Mouse (Mus musculus) CH12.LX (cell line): ENCODE results near the gene Cbfa2t2. TPM values are rescaled to one million over a fixed set of nuclear protein-coding genes. Genes with fewer than 3 reads are reported as not detected.

ENCODE experiments used
- DNase-seq: peaks from one replicate; pipeline ENCODE4 v3.0.0-alpha.2; 2013; ENCODE audit errors: extremely low read depth
- H3K27ac ChIP-seq: 2 replicates; pipeline ENCODE4 v1.5.1; 2012; ENCODE audit warnings: low read depth, mild to moderate bottlenecking, control low read depth, moderate library complexity; ENCODE audit not compliant: insufficient read depth
- H3K27me3 ChIP-seq: replicated peaks from 2 replicates; pipeline ENCODE3; 2012; ENCODE audit warnings: inconsistent platforms
- H3K36me3 ChIP-seq, 2 experiments: replicated peaks in 1 of 2; 2 replicates each; pipeline versions ENCODE3 to v1.6.1; 2012; ENCODE audit warnings: inconsistent platforms in 1 of 2, low read length in 1 of 2, mild to moderate bottlenecking in 1 of 2, mixed read lengths in 1 of 2, moderate library complexity in 1 of 2; ENCODE audit not compliant: control insufficient read depth in 1 of 2, insufficient read depth in 1 of 2
- H3K4me1 ChIP-seq, 2 experiments: 2 replicates each; pipeline ENCODE4 v1.6.1; 2012; ENCODE audit warnings: inconsistent platforms in 1 of 2, moderate library complexity in 1 of 2; ENCODE audit not compliant: insufficient read depth in 2 of 2, control insufficient read depth in 1 of 2
- H3K4me2 ChIP-seq: 2 replicates; pipeline ENCODE4 v1.6.1; 2012; ENCODE audit warnings: low read depth, mild to moderate bottlenecking, control low read depth; ENCODE audit not compliant: poor library complexity, insufficient read depth, severe bottlenecking
- H3K4me3 ChIP-seq, 3 experiments: fragments of 150-350 bp in 1 of 3; sonication (generic) in 1 of 3; replicated peaks in 1 of 3; 2 replicates each; pipeline versions ENCODE3 to v1.5.1; 2011 to 2012; ENCODE audit warnings: low read depth in 2 of 3, low read length in 2 of 3, mild to moderate bottlenecking in 2 of 3, moderate library complexity in 2 of 3, control low read depth in 1 of 3, improper control_type of control experiment in 1 of 3, inconsistent platforms in 1 of 3, mixed read lengths in 1 of 3; ENCODE audit not compliant: poor library complexity in 1 of 3
- H3K79me2 ChIP-seq: replicated peaks from 2 replicates; pipeline ENCODE4 v1.6.1; 2012; ENCODE audit warnings: mild to moderate bottlenecking, moderate library complexity; ENCODE audit not compliant: control insufficient read depth, poor library complexity, insufficient read depth, severe bottlenecking; ENCODE audit errors: extremely low read depth
- H3K9ac ChIP-seq: 2 replicates; pipeline ENCODE4 v1.6.1; 2012; ENCODE audit warnings: low read depth, mild to moderate bottlenecking, control low read depth, moderate library complexity; ENCODE audit not compliant: insufficient read depth
- H3K9me3 ChIP-seq: replicated peaks from 2 replicates; pipeline ENCODE3; 2012; ENCODE audit warnings: low read length, inconsistent platforms, mixed read lengths
- CHD2 ChIP-seq: IDR thresholded peaks from 2 replicates; pipeline ENCODE4 v1.6.1; 2011; ENCODE audit warnings: low read length, improper control_type of control experiment
- EP300 ChIP-seq: IDR thresholded peaks from 2 replicates; pipeline ENCODE4 v1.6.1; 2011; ENCODE audit warnings: low read length, improper control_type of control experiment
- GABPA ChIP-seq: IDR thresholded peaks from 2 replicates; pipeline ENCODE4 v1.6.1; 2012; ENCODE audit warnings: low read depth, low read length, improper control_type of control experiment, inconsistent platforms; ENCODE audit not compliant: insufficient replicate concordance
- IRF4 ChIP-seq: IDR thresholded peaks from 2 replicates; pipeline ENCODE4 v1.6.1; 2014; ENCODE audit warnings: low read depth, mild to moderate bottlenecking, inconsistent platforms, low read length, improper control_type of control experiment
- JUN ChIP-seq: IDR thresholded peaks from 2 replicates; pipeline ENCODE4 v1.6.1; 2011; ENCODE audit warnings: low read depth, mild to moderate bottlenecking, low read length, improper control_type of control experiment, moderate library complexity; ENCODE audit not compliant: insufficient read depth
- KAT2A ChIP-seq: IDR thresholded peaks from 2 replicates; pipeline ENCODE4 v1.6.1; 2012; ENCODE audit warnings: low read length, improper control_type of control experiment, inconsistent platforms; ENCODE audit not compliant: insufficient replicate concordance
- MAFK ChIP-seq: IDR thresholded peaks from 2 replicates; pipeline ENCODE4 v1.6.1; 2011; ENCODE audit warnings: low read length, improper control_type of control experiment; ENCODE audit not compliant: insufficient replicate concordance
- MEF2A ChIP-seq: IDR thresholded peaks from 2 replicates; pipeline ENCODE4 v1.6.1; 2014; ENCODE audit warnings: low read depth, mild to moderate bottlenecking, inconsistent platforms, low read length, improper control_type of control experiment, borderline replicate concordance
- MYC ChIP-seq: IDR thresholded peaks from 2 replicates; pipeline ENCODE4 v1.6.1; 2011; ENCODE audit warnings: low read depth, mild to moderate bottlenecking, improper control_type of control experiment, low read length
- NELFE ChIP-seq: IDR thresholded peaks from 2 replicates; pipeline ENCODE4 v1.6.1; 2011; ENCODE audit warnings: low read depth, low read length, improper control_type of control experiment
- NRF1 ChIP-seq: IDR thresholded peaks from 2 replicates; pipeline ENCODE4 v1.6.1; 2014; ENCODE audit warnings: low read depth, mild to moderate bottlenecking, inconsistent platforms, low read length, improper control_type of control experiment, moderate library complexity
- POLR2A ChIP-seq: IDR thresholded peaks from 2 replicates; pipeline ENCODE4 v1.6.1; 2011; ENCODE audit warnings: low read depth, mild to moderate bottlenecking, improper control_type of control experiment, low read length
- RCOR1 ChIP-seq: conservative IDR thresholded peaks from 2 replicates; pipeline ENCODE4 v1.6.1; 2012; ENCODE audit warnings: low read depth, mild to moderate bottlenecking, inconsistent platforms, low read length, improper control_type of control experiment
- SIN3A ChIP-seq: IDR thresholded peaks from 2 replicates; pipeline ENCODE4 v1.6.1; 2012; ENCODE audit warnings: low read length, improper control_type of control experiment, inconsistent platforms
- SMC3 ChIP-seq: IDR thresholded peaks from 2 replicates; pipeline ENCODE4 v1.6.1; 2011; ENCODE audit warnings: low read depth, low read length, improper control_type of control experiment
- TBP ChIP-seq: conservative IDR thresholded peaks from 2 replicates; pipeline ENCODE4 v1.6.1; 2011; ENCODE audit warnings: low read depth, low read length, improper control_type of control experiment
- TCF12 ChIP-seq: IDR thresholded peaks from 2 replicates; pipeline ENCODE4 v1.6.1; 2014; ENCODE audit warnings: low read depth, mild to moderate bottlenecking, inconsistent platforms, low read length, improper control_type of control experiment
- UBTF ChIP-seq: IDR thresholded peaks from 2 replicates; pipeline ENCODE4 v1.6.1; 2012; ENCODE audit warnings: low read depth, mild to moderate bottlenecking, inconsistent platforms, low read length, improper control_type of control experiment, moderate library complexity
- USF1 ChIP-seq: IDR thresholded peaks from 2 replicates; pipeline ENCODE4 v1.6.1; 2014; ENCODE audit warnings: low read depth, mild to moderate bottlenecking, inconsistent platforms, low read length, improper control_type of control experiment
- USF2 ChIP-seq: conservative IDR thresholded peaks from 2 replicates; pipeline ENCODE4 v1.6.1; 2011; ENCODE audit warnings: low read depth, low read length, improper control_type of control experiment
- ZC3H11A ChIP-seq: IDR thresholded peaks from 2 replicates; pipeline ENCODE4 v1.6.1; 2012; ENCODE audit warnings: low read depth, mild to moderate bottlenecking, inconsistent platforms, low read length, improper control_type of control experiment
- ZMIZ1 ChIP-seq: IDR thresholded peaks from 2 replicates; pipeline ENCODE4 v1.6.1; 2012; ENCODE audit warnings: low read depth, mild to moderate bottlenecking, inconsistent platforms, low read length, improper control_type of control experiment
- ZNF384 ChIP-seq: IDR thresholded peaks from 2 replicates; pipeline ENCODE4 v1.6.1; 2012; ENCODE audit warnings: low read depth, low read length, improper control_type of control experiment, inconsistent platforms
- dilution Hi-C: fragments of 300-500 bp; cut with MboI; formaldehyde crosslinking; loops from 2 replicates; pipeline ENCODE4 v1.14.3; 2020; ENCODE audit warnings: low sequenced_read_pairs; ENCODE audit not compliant: extremely low pct_unique_long_range_greater_than_20kb, extremely low pct_ligation_motif_present
- in situ Hi-C: fragments of 300-500 bp; cut with MboI; formaldehyde crosslinking; loops from 3 replicates; pipeline ENCODE4 v1.14.3; 2019; ENCODE audit warnings: low sequenced_read_pairs, low pct_ligation_motif_present, low pct_unique_long_range_greater_than_20kb, mixed read lengths
- polyA plus RNA-seq: library from polyadenylated mRNA; unstranded; fragments of >175 nt; gene quantifications from 2 replicates; pipeline ENCODE4 v1.2.1, GENCODE M21; 2012; ENCODE audit warnings: low read depth; ENCODE audit not compliant: insufficient read length
- total RNA-seq, 2 experiments: library from RNA; depleted of rRNA; stranded (reverse); fragments of 300-350 nt in 1 of 2; fragments of >200 nt in 1 of 2; gene quantifications; 2 replicates each; pipeline ENCODE4 v1.2.3; 2012 to 2014

Cbfa2t2 gene
- total and polyA plus RNA-seq, 3 experiments, result 6.0 to 12.6 (median 7.0) TPM

- no peak within 1 kb of the TSS for H3K9ac ChIP-seq
Measured at GRCm38 (mm10) chr2:154551476-154551875, 115.2 kb downstream of the Cbfa2t2 start, which contains the start of gene Actl10. TSS of gene Actl10 (plus strand) at chr2:154551776.

GRCm38 (mm10) chr2:154551927-154552326, 115.6 kb downstream of the Cbfa2t2 start:
- H3K4me3 ChIP-seq, result no peak overlapping the region
- H3K9me3 ChIP-seq, result no peaks in the 10 kb centered on the region
- no peak overlapping the region for H3K9ac ChIP-seq
- dilution Hi-C loops (no loop called here), in situ Hi-C loops (no loop called here)
- H3K4me2 ChIP-seq, result no peak overlapping the region
- TF ChIP-seq NRF1 (no peak), RCOR1 (no peak), KAT2A (no peak), SIN3A (no peak), USF2 (no peak), USF1 (no peak), GABPA (no peak), ZC3H11A (no peak), MYC (no peak), TBP (no peak), POLR2A (no peak), JUN (no peak), MEF2A (no peak), IRF4 (no peak), EP300 (no peak), ZMIZ1 (no peak)
- no peak for DNase-seq
- H3K4me1 ChIP-seq, result peaks cover 9 to 13% of the 10 kb centered on the region in 2 experiments
- no peaks in the 10 kb centered on the region for H3K27me3 ChIP-seq
- H3K36me3 ChIP-seq, result peaks cover 11 to 69% of the 10 kb centered on the region in 2 experiments
- H3K79me2 ChIP-seq, result no peaks in the 10 kb centered on the region
- no peak overlapping the region for H3K27ac ChIP-seq

More at GRCm38 (mm10) chr2:154551476-154551875, 115.2 kb downstream of the Cbfa2t2 start, which contains the start of gene Actl10:
- Histone ChIP-seq H3K36me3 (peaks cover 15 to 73% of the 10 kb centered on the region in 2 experiments), H3K4me3 (no peak within 1 kb of the TSS), H3K27ac (no peak within 1 kb of the TSS), H3K79me2 (no peaks in the 10 kb centered on the region), H3K9me3 (no peaks in the 10 kb centered on the region), H3K27me3 (no peaks in the 10 kb centered on the region), H3K4me2 (no peak within 1 kb of the TSS), H3K4me1 (peaks cover 9 to 13% of the 10 kb centered on the region in 2 experiments)
- TF ChIP-seq ZMIZ1, result no peak
- no peak for TF ChIP-seq TCF12
- TF ChIP-seq TBP, result no peak
- TF ChIP-seq MEF2A, result no peak
- TF ChIP-seq ZNF384, result no peak
- no peak for TF ChIP-seq MAFK
- no peak for TF ChIP-seq UBTF
- TF ChIP-seq CHD2, result no peak
- no peak for TF ChIP-seq NELFE
- no peak for TF ChIP-seq SMC3
- no peak for DNase-seq
- in situ Hi-C loops (no loop called here), dilution Hi-C loops (no loop called here)
